Mouse (Mus musculus) large intestine, adult 2 months (tissue): ENCODE measurements around the gene Csf2rb. TPM values are rescaled to one million over a fixed set of nuclear protein-coding genes. Genes with fewer than 3 reads are reported as not detected.

Experiments
- polyA plus RNA-seq: library from polyadenylated mRNA; depleted of rRNA; stranded (reverse); fragments of >200 nt; gene quantifications from 2 replicates; pipeline ENCODE4 v1.2.3, GENCODE M21; 2012; rRNA removed

Csf2rb gene
- polyA plus RNA-seq, 1 experiment = 7.4 TPM

Other genes starting within 250 kb of the Csf2rb start
- gene Cacng2, start 205.7 kb upstream of the Csf2rb start, polyA plus RNA-seq = not detected in 2 replicates
- gene Ift27, start 151.6 kb upstream of the Csf2rb start, polyA plus RNA-seq = 22.4 and 27.3 TPM in 2 replicates
- gene Pvalb, start 119.4 kb upstream of the Csf2rb start, polyA plus RNA-seq = 1.3 TPM in 1 of 2 replicates, not detected in the other
- 20.4 and 22.8 TPM in 2 replicates for gene Ncf4, start 81.0 kb upstream of the Csf2rb start, polyA plus RNA-seq
- gene Csf2rb2, start 20.0 kb upstream of the Csf2rb start, polyA plus RNA-seq = 3.1 and 4.7 TPM in 2 replicates
- gene Tex33, start 70.2 kb downstream of the Csf2rb start, polyA plus RNA-seq = not detected in 2 replicates
- gene Tst, start 80.2 kb downstream of the Csf2rb start, polyA plus RNA-seq = 19.9 and 39.4 TPM in 2 replicates
- gene Mpst, start 80.7 kb downstream of the Csf2rb start, polyA plus RNA-seq = 92.9 and 135 TPM in 2 replicates
- 30.7 and 33.7 TPM in 2 replicates for gene Kctd17, start 102.8 kb downstream of the Csf2rb start, polyA plus RNA-seq
- gene Tmprss6, start 142.9 kb downstream of the Csf2rb start, polyA plus RNA-seq = 0.05 and 0.20 TPM in 2 replicates
- gene Il2rb, start 169.5 kb downstream of the Csf2rb start, polyA plus RNA-seq = 9.6 and 12.4 TPM in 2 replicates
- 12.7 and 13.4 TPM in 2 replicates for gene C1qtnf6, start 205.7 kb downstream of the Csf2rb start, polyA plus RNA-seq
- 0.51 and 0.82 TPM in 2 replicates for gene Sstr3, start 218.9 kb downstream of the Csf2rb start, polyA plus RNA-seq
- gene Rac2, start 247.0 kb downstream of the Csf2rb start, polyA plus RNA-seq = 137 and 139 TPM in 2 replicates